In the genomic region with DNA sequence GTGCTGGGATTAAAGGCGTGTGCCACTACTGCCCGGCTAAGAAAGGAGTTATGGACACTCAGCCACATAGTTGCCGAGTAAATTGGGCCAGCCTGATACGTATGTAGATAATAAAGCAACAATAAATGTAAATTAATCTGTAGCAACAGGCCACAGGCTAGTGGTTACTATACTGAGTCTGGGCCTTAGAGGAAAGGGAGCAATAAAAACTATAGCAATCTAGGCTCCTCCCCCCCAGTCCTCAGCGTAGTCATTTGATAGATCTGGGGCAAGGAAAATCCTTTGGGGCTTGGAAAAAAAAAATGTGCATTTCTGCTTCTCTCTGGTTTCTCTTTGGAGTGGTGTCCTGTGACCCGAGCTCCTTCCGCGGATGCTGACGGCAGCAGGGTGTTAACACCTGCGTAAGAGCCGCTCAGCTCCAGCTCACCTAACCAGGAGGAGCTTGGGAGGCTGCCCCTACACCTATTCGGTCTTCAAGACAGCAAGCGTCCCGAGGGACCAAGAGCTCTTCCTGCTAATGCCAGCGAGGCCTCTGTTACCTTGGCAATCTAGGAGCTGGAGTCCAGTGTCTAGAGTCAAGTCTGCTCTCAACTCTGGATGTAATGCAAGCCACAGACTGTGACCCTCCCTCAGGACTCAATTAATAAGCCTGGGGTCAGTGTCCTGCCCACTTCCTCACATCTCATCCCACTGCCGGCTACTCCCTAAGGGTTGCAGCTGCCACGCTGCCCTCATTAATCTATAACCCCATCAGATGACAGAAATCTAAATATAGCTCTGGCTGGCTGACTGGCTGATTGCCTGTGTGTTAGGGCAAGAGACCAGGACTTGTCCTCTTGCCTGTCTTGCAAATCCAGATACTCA, we compare ENCODE assay signal across 10 mouse cellular contexts. TPM values are rescaled to one million over a fixed set of nuclear protein-coding genes. Genes with fewer than 3 reads are reported as not detected.
DNase-seq lines count a peak whose midpoint lies in the region; ATAC-seq and TF ChIP-seq lines count a peak whose summit lies in the region.
"Had no signal": no experiment of that assay in that cellular context is flagged by ENCODE, and none has a peak within 500 bp of the region (broad histone marks: within the 10 kb centered on the region; RNA-seq: fewer than 3 reads in every experiment).

No protein-coding gene starts in this region.

- no peaks in the 10 kb centered on the region; the same call in 1 of the 2 replicates for H3K4me1 ChIP-seq in intestine, postnatal 0 days (replicated peaks; ENCODE audit: control insufficient read depth, insufficient read depth, low read length)

- H3K27me3 ChIP-seq in intestine, postnatal 0 days (replicated peaks; ENCODE audit: control insufficient read depth, insufficient read depth, low read length): no peaks in the 10 kb centered on the region

- peak overlapping the region; percentile 94 for H3K27ac ChIP-seq in intestine, postnatal 0 days (ENCODE audit: low read depth, low read length)

- H3K4me3 ChIP-seq in intestine, postnatal 0 days (ENCODE audit: low read depth, low read length): no peak overlapping the region
- H3K4me3 ChIP-seq: erythroblast, embryonic 14.5 days had no signal

- H3K9me3 ChIP-seq in intestine, postnatal 0 days (ENCODE audit: control insufficient read depth): no peaks in the 10 kb centered on the region

- DNase-seq in left cerebral cortex, postnatal 4 days: peak; percentile 16
- no peak for DNase-seq in left cerebral cortex, adult 18-20 months (ENCODE audit: low spot score in 2 of 2)
- DNase-seq in cerebellum, postnatal 36 days: peak; percentile 35 to 43
- peak; percentile 66 for DNase-seq in lung, postnatal 10 days
- DNase-seq in left cerebral cortex, postnatal 36 days (ENCODE audit: low spot score in 2 of 2): no peak

- WGBS in intestine, postnatal 0 days: 18% methylated on average over 17 of the region's 17 CpGs

- H3K9ac ChIP-seq in intestine, postnatal 0 days (ENCODE audit: low read depth, low read length): peak overlapping the region; percentile 37; the same call in 1 of the 2 replicates

- peak overlapping the region; percentile 48 for H3K4me2 ChIP-seq in intestine, postnatal 0 days (replicated peaks; ENCODE audit: low read depth)

- peak; percentile 84 for ATAC-seq in intestine, postnatal 0 days
- ATAC-seq in inflammation-experienced regulatory T-cells, adult 6 months: no peak
- no peak for ATAC-seq in megakaryocyte progenitor cell, adult 5-6 weeks (replicated peaks; ENCODE audit: poor library complexity)

- TF ChIP-seq CTCF in intestine, postnatal 0 days (IDR thresholded peaks at IDR 0.05; ENCODE audit: low read depth): no peak

- no peaks in the 10 kb centered on the region for H3K36me3 ChIP-seq in intestine, postnatal 0 days (ENCODE audit: control insufficient read depth, insufficient read depth)

- intact Hi-C loops in left cerebral cortex, postnatal 4 days (cut with DNase I): no loop called here
- intact Hi-C loops in left cerebral cortex, postnatal 36 days (cut with DNase I): no loop called here

RNA-seq across cellular contexts. Expression of a gene that starts 9.6 kb away (rescaled TPM):
- not detected for total RNA-seq in left cerebral cortex, postnatal 4 days (2021)
- total RNA-seq in left cerebral cortex, adult 18-20 months (2021): not detected
- 1.9 and 2.0 TPM in 2 replicates for polyA plus RNA-seq in intestine, postnatal 0 days (2015; fragmentation: Nextera tagmentation; extraction: Ambion mirVana)
- 1 to 10 TPM in 1 of 3 experiments, under 1 TPM in 1, not detected in 1; 0.67 to 1.1 TPM for polyA plus RNA-seq in inflammation-experienced regulatory T-cells, adult 6 months (2017; shearing (Covaris generic))
- 0.37 TPM in 1 of 2 replicates, not detected in the other for total RNA-seq in megakaryocyte progenitor cell, adult 5-6 weeks (2015)
- total RNA-seq in megakaryocyte progenitor cell, adult 5-6 weeks (2017): not detected in 2 replicates
- total RNA-seq in left cerebral cortex, postnatal 36 days (2021): not detected
- total RNA-seq: ES-E14 had no signal
- polyA plus RNA-seq: erythroblast, embryonic 14.5 days had no signal

RNA-seq across cellular contexts. Expression of a gene that starts 22.6 kb away (rescaled TPM):
- total RNA-seq in left cerebral cortex, postnatal 4 days (2021): 100 to 1,000 TPM; 126 TPM
- total RNA-seq in left cerebral cortex, adult 18-20 months (2021): 100 to 1,000 TPM; 140 TPM
- polyA plus RNA-seq in intestine, postnatal 0 days (2015; fragmentation: Nextera tagmentation; extraction: Ambion mirVana): 90.9 and 104 TPM in 2 replicates
- 10 to 100 TPM in 2 of 3 experiments, 1 to 10 TPM in 1; 9.9 to 13.0 (median 11.4) TPM for polyA plus RNA-seq in inflammation-experienced regulatory T-cells, adult 6 months (2017; shearing (Covaris generic))
- 19.5 and 28.2 TPM in 2 replicates for total RNA-seq in megakaryocyte progenitor cell, adult 5-6 weeks (2015)
- total RNA-seq in megakaryocyte progenitor cell, adult 5-6 weeks (2017): 30.8 and 52.6 TPM in 2 replicates
- 100 to 1,000 TPM; 124 to 125 TPM for total RNA-seq in left cerebral cortex, postnatal 36 days (2021)

RNA-seq across cellular contexts. Expression of a gene that starts 58.0 kb away (rescaled TPM):
- total RNA-seq in left cerebral cortex, postnatal 4 days (2021): 10 to 100 TPM; 15.3 to 17.4 TPM
- 10 to 100 TPM; 17.2 to 17.9 TPM for total RNA-seq in left cerebral cortex, adult 18-20 months (2021)
- 4.4 and 5.0 TPM in 2 replicates for polyA plus RNA-seq in intestine, postnatal 0 days (2015; fragmentation: Nextera tagmentation; extraction: Ambion mirVana)
- 1 to 10 TPM; 3.4 to 5.8 (median 4.6) TPM for polyA plus RNA-seq in inflammation-experienced regulatory T-cells, adult 6 months (2017; shearing (Covaris generic))
- 1.3 and 2.1 TPM in 2 replicates for total RNA-seq in megakaryocyte progenitor cell, adult 5-6 weeks (2015)
- total RNA-seq in megakaryocyte progenitor cell, adult 5-6 weeks (2017): 1.9 and 2.7 TPM in 2 replicates
- 10 to 100 TPM; 17.3 to 21.7 TPM for total RNA-seq in left cerebral cortex, postnatal 36 days (2021)

Comparison
In these comparisons a context has a peak if more than half of its experiments do, and no peak if none do; other contexts are left out.
1. DNase-seq: peak in left cerebral cortex, postnatal 4 days (single experiment), cerebellum, postnatal 36 days (2 of 2) and lung, postnatal 10 days (single experiment); none in left cerebral cortex, adult 18-20 months (0 of 2) and left cerebral cortex, postnatal 36 days (0 of 2).
2. RNA of a gene that starts 58.0 kb away (total RNA-seq): 17.3 to 21.7 TPM in left cerebral cortex, postnatal 36 days, 17.2 to 17.9 TPM in left cerebral cortex, adult 18-20 months and 15.3 to 17.4 TPM in left cerebral cortex, postnatal 4 days; 1.3 to 2.7 TPM in megakaryocyte progenitor cell, adult 5-6 weeks; every median in the first group is over 4 times any median in the second.